Mouse (Mus musculus) cerebellum, adult 2 months (tissue): ENCODE measurements around the gene Gadd45g. TPM values are rescaled to one million over a fixed set of nuclear protein-coding genes. Genes with fewer than 3 reads are reported as not detected.
A peak's percentile ranks its signal among the peaks of the same experiment; 100 is the strongest.

ENCODE experiments used
- DNase-seq, 2 experiments: peaks; one replicate each; pipeline ENCODE4 v3.0.0; 2021
- H3K27ac ChIP-seq: fragments of 200-500 bp; 2 replicates; pipeline ENCODE4 v1.5.1; 2012; ENCODE audit warnings: low read length, control low read depth, inconsistent platforms; ENCODE audit not compliant: insufficient read depth
- H3K27me3 ChIP-seq: fragments of 200-500 bp; 2 replicates; pipeline ENCODE4 v1.6.1; 2012; ENCODE audit warnings: inconsistent platforms, mild to moderate bottlenecking, low read length, moderate library complexity; ENCODE audit not compliant: control insufficient read depth, insufficient read depth
- H3K4me1 ChIP-seq: fragments of 200-500 bp; 2 replicates; pipeline ENCODE4 v1.6.1; 2011; ENCODE audit warnings: low read length; ENCODE audit not compliant: control insufficient read depth, insufficient read depth
- H3K4me3 ChIP-seq: fragments of 200-500 bp; replicated peaks from 2 replicates; pipeline ENCODE3; 2011; ENCODE audit warnings: mild to moderate bottlenecking, low read depth, low read length, control low read depth; ENCODE audit not compliant: insufficient read depth
- CTCF ChIP-seq: fragments of 200-500 bp; IDR thresholded peaks from 2 replicates; pipeline ENCODE4 v1.5.1; 2011; ENCODE audit warnings: low read depth, mild to moderate bottlenecking, control low read depth, low read length, moderate library complexity, borderline replicate concordance; ENCODE audit not compliant: insufficient read depth
- POLR2A ChIP-seq: fragments of 200-500 bp; IDR thresholded peaks from 2 replicates; pipeline ENCODE4 v1.6.1; 2011; ENCODE audit warnings: low read length, control low read depth, borderline replicate concordance; ENCODE audit not compliant: insufficient read depth
- WGBS: fragments of 180-500 bp; shearing (Covaris S2); methylation state at CpG from one replicate; pipeline ENCODE4 v1.1.7; 2018; 5-methylcytosine and 5-hydroxymethylcytosine counted together
- polyA plus RNA-seq: library from polyadenylated mRNA; depleted of rRNA; stranded (reverse); fragments of >200 nt; gene quantifications from 2 replicates; pipeline ENCODE4 v1.2.3, GENCODE M21; 2012; rRNA removed

The Gadd45g gene
- 50.3 and 57.4 TPM in 2 replicates for polyA plus RNA-seq

DNA sequence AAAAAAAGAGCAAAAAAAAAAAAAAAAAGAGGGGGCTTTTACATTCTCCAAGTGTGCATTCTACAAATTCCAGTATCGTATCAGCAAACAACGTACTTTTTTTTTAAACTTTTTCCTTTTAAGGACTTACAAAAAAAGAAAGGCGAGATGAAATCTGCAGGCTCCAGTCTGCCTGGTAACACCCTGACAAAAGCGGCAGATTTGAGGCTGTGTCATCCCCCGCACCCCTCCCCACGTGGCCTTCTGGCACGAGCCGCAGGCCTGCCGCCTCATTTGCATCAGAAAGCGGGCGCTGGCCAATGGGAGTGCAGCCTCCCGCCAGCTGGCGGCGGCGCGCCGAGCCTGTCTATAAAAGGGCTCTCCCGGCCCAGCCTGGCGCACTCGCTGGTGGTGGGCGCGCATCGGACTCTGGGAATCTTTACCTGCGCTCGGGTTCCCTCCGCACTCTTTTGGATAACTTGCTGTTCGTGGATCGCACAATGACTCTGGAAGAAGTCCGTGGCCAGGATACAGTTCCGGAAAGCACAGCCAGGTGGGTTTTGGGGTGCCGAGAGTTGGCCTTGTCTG lies at the start of gene Gadd45g:
Gene Gadd45g, plus strand, starts transcription at position 378 of the 567 bp plus-strand sequence.
- no peaks in the 10 kb centered on the region for H3K4me1 ChIP-seq
- H3K27ac ChIP-seq: peak within 1 kb of the TSS; percentile 81
- WGBS: under 1% methylated on average over 31 of the region's 31 CpGs
- H3K27me3 ChIP-seq: no peaks in the 10 kb centered on the region
- TF ChIP-seq POLR2A: peak; percentile 99
- no peak for TF ChIP-seq CTCF
- H3K4me3 ChIP-seq: peak within 1 kb of the TSS; percentile 97
- DNase-seq: peak; percentile 95 to 97

DNA sequence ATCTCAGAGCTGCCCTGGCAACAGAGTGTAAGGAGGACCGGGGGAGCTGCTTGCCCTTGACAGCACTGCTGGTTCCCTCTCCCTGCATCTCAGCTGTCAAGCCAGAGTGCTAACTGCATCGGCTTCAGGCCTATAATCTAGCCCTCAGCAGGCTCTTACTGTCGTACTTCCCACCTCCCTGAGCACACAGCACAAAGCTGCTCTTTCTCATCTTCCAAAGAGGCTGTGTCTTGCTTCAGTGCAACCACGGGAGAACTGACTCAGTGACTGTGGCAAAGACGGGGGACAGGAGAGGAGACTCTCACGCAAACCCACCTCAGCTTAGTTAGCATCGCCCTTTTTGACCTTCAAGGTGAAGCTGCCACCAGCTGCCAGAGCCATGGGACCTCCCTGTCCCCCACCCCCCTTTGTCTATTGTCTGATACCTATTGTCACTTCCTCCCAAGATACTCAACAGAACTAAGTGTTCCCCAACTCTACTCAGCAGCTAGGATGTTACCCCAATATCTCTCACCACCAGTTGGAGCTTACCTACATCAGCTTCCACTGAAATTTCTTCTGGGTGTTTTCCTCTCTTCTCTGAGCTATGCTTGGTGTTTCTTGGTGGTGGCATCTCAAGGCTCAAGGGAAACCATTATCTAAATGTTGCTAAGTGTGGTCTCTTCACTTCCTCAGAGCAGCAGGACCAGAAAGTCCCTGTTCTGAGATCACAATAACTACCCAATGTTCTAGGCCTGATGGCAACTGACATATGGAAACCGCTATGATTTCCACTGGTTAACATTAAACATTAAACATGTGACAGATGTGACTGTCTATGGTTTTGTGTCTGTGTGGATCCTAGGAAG lies 48.4 kb upstream of the Gadd45g start:
- no peak overlapping the region for H3K4me3 ChIP-seq
- no peak for DNase-seq
- WGBS: 71% methylated on average over 8 of the region's 8 CpGs
- TF ChIP-seq CTCF (no peak), POLR2A (no peak)
- H3K27me3 ChIP-seq: no peaks in the 10 kb centered on the region
- no peak overlapping the region for H3K27ac ChIP-seq
- no peaks in the 10 kb centered on the region; the same call in 1 of the 2 replicates for H3K4me1 ChIP-seq

DNA sequence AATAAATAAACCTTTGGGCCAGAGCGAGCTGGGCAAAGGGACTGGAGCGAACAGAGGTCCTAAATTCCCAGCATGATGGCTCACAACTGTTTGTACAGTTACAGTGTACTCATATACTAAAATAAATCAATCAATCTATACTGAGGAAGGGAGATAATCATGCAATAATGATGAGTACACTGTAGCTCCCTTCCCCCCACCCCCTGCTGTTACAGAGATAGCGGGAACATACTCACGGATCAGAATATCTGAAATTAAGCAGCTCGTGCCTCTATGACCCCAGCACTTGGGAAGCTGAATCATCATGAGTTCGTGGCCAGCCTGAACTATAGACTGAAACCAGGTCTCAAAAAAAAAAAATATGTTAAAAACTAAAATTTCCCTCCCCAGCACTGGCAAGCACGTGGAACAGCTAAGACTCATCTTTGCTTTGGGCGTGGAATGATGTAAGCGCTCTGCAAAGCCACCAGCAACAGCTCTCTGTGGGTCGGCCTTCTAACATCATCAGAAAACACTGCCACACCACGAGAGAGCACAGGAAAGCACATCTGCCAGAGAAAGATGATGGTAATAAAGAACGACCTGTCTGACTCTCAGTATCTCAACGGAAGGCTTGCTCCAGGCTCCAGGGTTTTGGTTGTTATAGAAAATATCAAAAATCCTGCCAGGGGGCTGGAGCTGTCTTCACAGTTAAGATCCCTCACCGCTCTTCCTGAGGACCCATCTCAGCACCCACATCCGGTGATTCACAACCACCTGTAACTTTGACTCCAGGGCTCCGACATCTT lies 46.5 kb upstream of the Gadd45g start:
- no peak overlapping the region for H3K4me3 ChIP-seq
- WGBS: 91% methylated on average over 16 of the region's 16 CpGs
- no peaks in the 10 kb centered on the region for H3K27me3 ChIP-seq
- H3K4me1 ChIP-seq: peaks cover 4% of the 10 kb centered on the region
- no peak overlapping the region for H3K27ac ChIP-seq
- TF ChIP-seq POLR2A (no peak), CTCF (no peak)
- no peak for DNase-seq

DNA sequence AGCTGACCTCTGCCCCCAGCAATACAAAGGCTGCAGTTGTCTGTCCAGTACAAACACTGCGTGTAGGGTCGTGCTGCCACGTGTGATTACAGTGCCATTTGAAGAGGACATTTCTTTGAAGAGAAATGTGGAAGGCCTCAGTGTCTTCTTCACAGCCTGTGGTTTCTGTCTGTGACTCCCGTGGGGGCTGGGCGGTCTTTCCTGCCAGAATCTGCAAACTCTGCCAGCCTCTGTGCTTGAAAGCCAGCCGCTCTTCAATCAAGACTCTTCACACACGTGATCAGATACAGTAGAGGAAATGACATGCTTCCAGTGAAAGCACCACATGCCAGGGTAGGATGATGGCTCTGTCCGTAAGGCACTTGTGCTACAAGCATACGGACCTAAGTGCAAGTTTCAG lies 45.6 kb upstream of the Gadd45g start:
- TF ChIP-seq CTCF (no peak), POLR2A (no peak)
- peaks cover 11% of the 10 kb centered on the region for H3K4me1 ChIP-seq
- DNase-seq: no peak
- 52% methylated on average over 9 of the region's 9 CpGs for WGBS
- H3K27me3 ChIP-seq: no peaks in the 10 kb centered on the region
- H3K27ac ChIP-seq: no peak overlapping the region
- no peak overlapping the region for H3K4me3 ChIP-seq

DNA sequence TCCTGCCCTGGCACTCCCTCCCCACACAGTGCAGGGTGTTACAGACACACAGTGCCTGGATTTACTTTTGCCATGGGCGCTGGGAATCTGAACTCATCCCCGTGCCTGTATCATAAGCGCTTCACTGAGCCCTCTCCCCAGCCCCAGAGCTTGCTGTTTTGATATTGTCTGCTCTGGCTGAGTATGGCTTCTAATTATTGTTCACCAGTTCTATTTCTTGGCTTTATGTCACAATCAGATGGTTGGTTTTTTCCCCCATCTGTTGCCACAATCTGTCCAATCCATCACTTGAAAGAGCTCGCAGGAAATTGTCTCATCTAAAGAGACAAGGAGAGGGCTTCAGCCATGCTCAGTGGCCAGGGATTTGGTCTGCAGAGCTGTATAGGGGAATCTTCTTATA lies 40.8 kb upstream of the Gadd45g start:
- WGBS: 6% methylated on average over 4 of the region's 4 CpGs
- no peak for TF ChIP-seq CTCF
- peak; percentile 45; the same call in 1 of the 2 replicates for TF ChIP-seq POLR2A
- H3K4me3 ChIP-seq: peak overlapping the region; percentile 24
- peak overlapping the region; percentile 99 for H3K27ac ChIP-seq
- no peaks in the 10 kb centered on the region for H3K27me3 ChIP-seq
- peak; percentile 82 to 93 for DNase-seq
- H3K4me1 ChIP-seq: peaks cover 34% of the 10 kb centered on the region

DNA sequence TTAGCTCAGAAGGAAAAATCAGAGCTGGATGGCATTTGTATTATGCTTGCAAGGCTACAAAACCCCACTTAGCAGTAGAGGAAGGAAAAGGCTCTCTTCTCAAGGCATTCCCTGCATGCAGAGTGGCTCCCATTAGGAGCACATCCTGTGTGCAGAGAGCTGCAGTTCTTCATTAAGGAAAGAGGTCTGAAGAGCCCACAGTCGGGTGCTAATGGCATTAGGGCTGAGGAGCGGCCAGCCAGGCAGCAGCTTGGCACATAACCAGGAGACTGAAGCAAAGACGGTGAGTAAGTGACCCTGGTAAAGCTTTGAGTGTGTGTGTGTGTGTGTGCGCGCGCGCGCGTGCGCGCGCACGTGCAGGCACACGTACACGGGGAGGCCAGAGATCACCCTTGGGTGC lies 40.3 kb upstream of the Gadd45g start:
- H3K4me3 ChIP-seq: no peak overlapping the region
- 29% methylated on average over 15 of the region's 15 CpGs for WGBS
- peak; percentile 71 to 78 for DNase-seq
- H3K27me3 ChIP-seq: no peaks in the 10 kb centered on the region
- H3K27ac ChIP-seq: peak overlapping the region; percentile 83
- peaks cover 34% of the 10 kb centered on the region for H3K4me1 ChIP-seq
- no peak for TF ChIP-seq CTCF
- TF ChIP-seq POLR2A: no peak

DNA sequence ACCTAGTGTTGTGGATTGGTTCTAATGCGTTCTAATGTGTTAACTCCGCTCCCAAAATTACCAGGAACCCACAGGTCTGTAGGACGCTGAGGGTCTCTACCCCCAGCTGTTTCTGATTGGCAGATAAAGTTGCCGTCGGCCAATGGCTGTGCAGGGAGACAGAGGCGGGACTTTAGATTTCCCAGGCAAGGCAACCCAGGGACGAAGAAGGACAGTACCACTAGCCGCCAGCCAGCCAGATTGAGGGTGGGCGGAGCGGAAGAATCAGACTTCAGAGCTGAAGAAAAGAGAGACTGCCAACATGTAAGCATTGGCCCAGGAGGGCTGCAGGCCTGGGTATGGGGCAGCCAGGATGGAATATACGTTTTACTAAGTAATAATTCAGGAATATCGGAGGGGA lies 38.3 kb upstream of the Gadd45g start:
- H3K27ac ChIP-seq: no peak overlapping the region
- peaks cover 34% of the 10 kb centered on the region for H3K4me1 ChIP-seq
- no peak overlapping the region for H3K4me3 ChIP-seq
- H3K27me3 ChIP-seq: no peaks in the 10 kb centered on the region
- DNase-seq: no peak
- WGBS: 47% methylated on average over 12 of the region's 12 CpGs
- TF ChIP-seq POLR2A (no peak), CTCF (no peak)
